Comparison of ENCODE assay signal across 9 mouse cellular contexts in genomic region chr1:74367886-74368645, GRCm38 (mm10). TPM values are rescaled to one million over a fixed set of nuclear protein-coding genes. Genes with fewer than 3 reads are reported as not detected.
DNase-seq lines count a peak whose midpoint lies in the region; ATAC-seq and TF ChIP-seq lines count a peak whose summit lies in the region.
"Had no signal": no experiment of that assay in that cellular context is flagged by ENCODE, and none has a peak within 500 bp of the region (broad histone marks: within the 10 kb centered on the region; RNA-seq: fewer than 3 reads in every experiment).

No protein-coding gene starts in this region.

- H3K4me2 ChIP-seq in hindbrain, embryonic 15.5 days, result peak overlapping the region; percentile 63
- peak overlapping the region; percentile 67 for H3K4me2 ChIP-seq in liver, embryonic 14.5 days (ENCODE audit: low read depth)

- H3K4me1 ChIP-seq in hindbrain, embryonic 15.5 days (replicated peaks), result peaks cover 5% of the 10 kb centered on the region
- peaks cover 0 to 9% of the 10 kb centered on the region in 2 experiments; a peak in 3 of 4 replicates for H3K4me1 ChIP-seq in liver, embryonic 14.5 days (replicated peaks; ENCODE audit: control insufficient read depth in 2 of 2, insufficient read depth in 2 of 2, low read length in 1 of 2)

- H3K9ac ChIP-seq in hindbrain, embryonic 15.5 days, result peak overlapping the region; percentile 10; the same call in 1 of the 2 replicates
- H3K9ac ChIP-seq in liver, embryonic 14.5 days (replicated peaks), result no peak overlapping the region

- peak overlapping the region; percentile 33 for H3K4me3 ChIP-seq in hindbrain, embryonic 15.5 days
- H3K4me3 ChIP-seq in liver, embryonic 14.5 days (ENCODE audit: insufficient read depth in 1 of 2, low read depth in 2 of 2, low read length in 2 of 2), result peak overlapping the region; percentile 32 to 33

- peak; percentile 39 for TF ChIP-seq CTCF in liver, embryonic 14.5 days (IDR thresholded peaks at IDR 0.05; ENCODE audit: low read depth)

- no peak overlapping the region for H3K27ac ChIP-seq in hindbrain, embryonic 15.5 days (replicated peaks)
- no peak overlapping the region for H3K27ac ChIP-seq in liver, embryonic 14.5 days

- H3K36me3 ChIP-seq in hindbrain, embryonic 15.5 days, result no peaks in the 10 kb centered on the region
- no peaks in the 10 kb centered on the region for H3K36me3 ChIP-seq in liver, embryonic 14.5 days (replicated peaks; ENCODE audit: control insufficient read depth, insufficient read depth, low read depth)

- 19% methylated on average over 34 of the region's 34 CpGs for WGBS in hindbrain, embryonic 15.5 days
- WGBS in liver, embryonic 14.5 days (ENCODE audit: insufficient replicate concordance), result 7% methylated on average over 34 of the region's 34 CpGs

- peak; percentile 61 for DNase-seq in layer of hippocampus, adult 11-12 months (ENCODE audit: low spot score)
- no peak for DNase-seq in layer of hippocampus, postnatal 14 days (ENCODE audit: low spot score in 2 of 2)
- peak; percentile 55 to 64 for DNase-seq in cerebellum, postnatal 10 days
- DNase-seq in gastrocnemius, postnatal 10 days, result peak; percentile 64
- peak in 1 of 3 experiments; percentile 43 for DNase-seq in liver, embryonic 14.5 days (ENCODE audit: low read depth in 3 of 3, low spot score in 3 of 3)
- peak; percentile 55 to 72 for DNase-seq in urinary bladder, postnatal 36 days (ENCODE audit: low spot score in 2 of 2)

- no peak for TF ChIP-seq EP300 in liver, embryonic 14.5 days (IDR thresholded peaks at IDR 0.05; ENCODE audit: low read depth)

- H3K9me3 ChIP-seq in hindbrain, embryonic 15.5 days, result no peaks in the 10 kb centered on the region
- H3K9me3 ChIP-seq in liver, embryonic 14.5 days (ENCODE audit: control insufficient read depth, low read length), result no peaks in the 10 kb centered on the region

- peak; percentile 81 for ATAC-seq in hindbrain, embryonic 15.5 days (ENCODE audit: low FRiP score, low read depth)
- ATAC-seq in liver, embryonic 14.5 days (ENCODE audit: insufficient read depth), result peak; percentile 77
- peak; percentile 69 for ATAC-seq in monocyte, adult 5-6 weeks (replicated peaks; ENCODE audit: insufficient number of reproducible peaks, low FRiP score, low TSS enrichment, poor library complexity, severe bottlenecking)
- ATAC-seq: Patski had no signal

- no peaks in the 10 kb centered on the region for H3K27me3 ChIP-seq in hindbrain, embryonic 15.5 days
- H3K27me3 ChIP-seq in liver, embryonic 14.5 days (ENCODE audit: control insufficient read depth, insufficient read depth, low read length), result no peaks in the 10 kb centered on the region
- H3K27me3 ChIP-seq: Patski had no signal

RNA-seq across cellular contexts. Expression of gene Catip, which starts 6.2 kb away (rescaled TPM):
- total RNA-seq in layer of hippocampus, postnatal 14 days (2021), result 1 to 10 TPM; 1.1 to 1.8 TPM
- total RNA-seq in gastrocnemius, postnatal 10 days (2021), result under 1 TPM; 0.16 to 0.36 TPM
- 1.1 and 2.4 TPM in 2 replicates for polyA plus RNA-seq in hindbrain, embryonic 15.5 days (2015; fragmentation: Nextera tagmentation; extraction: Ambion mirVana)
- polyA plus RNA-seq in liver, embryonic 14.5 days (2012; rRNA removed), result 0.05 and 0.10 TPM in 2 replicates
- polyA plus RNA-seq in liver, embryonic 14.5 days (2014; fragmentation: Nextera tagmentation; extraction: Ambion mirVana), result not detected in 2 replicates
- 0.29 to 3.3 TPM (median 0.96 TPM) in 3 replicates for total RNA-seq in monocyte, adult 5-6 weeks (2017)

RNA-seq across cellular contexts. Expression of gene Slc11a1, which starts 6.9 kb away (rescaled TPM):
- total RNA-seq in layer of hippocampus, postnatal 14 days (2021), result 1 to 10 TPM; 1.6 to 5.3 TPM
- 1 to 10 TPM; 2.5 to 5.2 TPM for total RNA-seq in gastrocnemius, postnatal 10 days (2021)
- 2.9 and 3.4 TPM in 2 replicates for polyA plus RNA-seq in hindbrain, embryonic 15.5 days (2015; fragmentation: Nextera tagmentation; extraction: Ambion mirVana)
- polyA plus RNA-seq in liver, embryonic 14.5 days (2012; rRNA removed), result 9.2 and 13.7 TPM in 2 replicates
- polyA plus RNA-seq in liver, embryonic 14.5 days (2014; fragmentation: Nextera tagmentation; extraction: Ambion mirVana), result 8.3 and 8.7 TPM in 2 replicates
- total RNA-seq in monocyte, adult 5-6 weeks (2017), result 180 to 306 TPM (median 249 TPM) in 3 replicates

RNA-seq across cellular contexts. Expression of gene Ctdsp1, which starts 23.2 kb away (rescaled TPM):
- total RNA-seq in layer of hippocampus, postnatal 14 days (2021), result 10 to 100 TPM; 23.8 to 28.2 TPM
- 100 to 1,000 TPM in 1 of 2 experiments, 10 to 100 TPM in 1; 99.4 to 103 TPM for total RNA-seq in gastrocnemius, postnatal 10 days (2021)
- 19.3 and 19.5 TPM in 2 replicates for polyA plus RNA-seq in hindbrain, embryonic 15.5 days (2015; fragmentation: Nextera tagmentation; extraction: Ambion mirVana)
- 36.0 and 39.6 TPM in 2 replicates for polyA plus RNA-seq in liver, embryonic 14.5 days (2012; rRNA removed)
- 37.6 and 40.3 TPM in 2 replicates for polyA plus RNA-seq in liver, embryonic 14.5 days (2014; fragmentation: Nextera tagmentation; extraction: Ambion mirVana)
- total RNA-seq in monocyte, adult 5-6 weeks (2017), result 31.8 to 64.2 TPM (median 34.4 TPM) in 3 replicates

RNA-seq across cellular contexts. Expression of gene Vil1, which starts 41.1 kb away (rescaled TPM):
- 1 to 10 TPM in 1 of 2 experiments, under 1 TPM in 1; 0.62 to 1.2 TPM for total RNA-seq in layer of hippocampus, postnatal 14 days (2021)
- total RNA-seq in gastrocnemius, postnatal 10 days (2021), result under 1 TPM; 0.09 to 0.16 TPM
- 0.12 and 0.24 TPM in 2 replicates for polyA plus RNA-seq in hindbrain, embryonic 15.5 days (2015; fragmentation: Nextera tagmentation; extraction: Ambion mirVana)
- 0.39 and 0.62 TPM in 2 replicates for polyA plus RNA-seq in liver, embryonic 14.5 days (2012; rRNA removed)
- polyA plus RNA-seq in liver, embryonic 14.5 days (2014; fragmentation: Nextera tagmentation; extraction: Ambion mirVana), result 0.40 and 0.50 TPM in 2 replicates
- 0.87 to 1.9 TPM in 2 of 3 replicates, not detected in the other for total RNA-seq in monocyte, adult 5-6 weeks (2017)

Comparison
In these comparisons a context has a peak if more than half of its experiments do, and no peak if none do; other contexts are left out.
1. DNase-seq: peak in layer of hippocampus, adult 11-12 months (single experiment), cerebellum, postnatal 10 days (2 of 2), gastrocnemius, postnatal 10 days (single experiment) and urinary bladder, postnatal 36 days (2 of 2); none in layer of hippocampus, postnatal 14 days (0 of 2).
2. RNA of gene Slc11a1, which starts 6.9 kb away (total RNA-seq): 180 to 306 TPM in monocyte, adult 5-6 weeks; 1.6 to 5.3 TPM in layer of hippocampus, postnatal 14 days and 2.5 to 5.2 TPM in gastrocnemius, postnatal 10 days; every median in the first group is over 10 times any median in the second.
3. Peak in every context shown above with its lines, with median percentiles within 50 percentile points of each other: ATAC-seq.